Mouse (Mus musculus) C2C12 (cell line): Measurements from ENCODE around the gene Gdpd4. TPM values are rescaled to one million over a fixed set of nuclear protein-coding genes. Genes with fewer than 3 reads are reported as not detected.

Source experiments
- H3K27me3 ChIP-seq: one replicate; pipeline ENCODE4 v1.6.1; 2011; ENCODE audit not compliant: control insufficient read depth, insufficient read depth, insufficient read length
- H3K36me3 ChIP-seq: one replicate; pipeline ENCODE4 v1.6.1; 2011; ENCODE audit not compliant: control insufficient read depth, insufficient read depth
- H3K4me3 ChIP-seq: one replicate; pipeline ENCODE4 v1.5.1; 2011; ENCODE audit warnings: mild to moderate bottlenecking, control low read depth; ENCODE audit not compliant: poor library complexity, insufficient read depth, severe bottlenecking
- H3K79me2 ChIP-seq: one replicate; pipeline ENCODE4 v1.6.1; 2011; ENCODE audit not compliant: control insufficient read depth, insufficient read depth
- H3K79me3 ChIP-seq: one replicate; pipeline ENCODE4 v1.6.1; 2011; ENCODE audit warnings: low read depth, control low read depth
- H3ac ChIP-seq: one replicate; pipeline ENCODE3; 2011; ENCODE audit warnings: low read depth; ENCODE audit not compliant: control insufficient read depth, insufficient read length
- CEBPB ChIP-seq: IDR thresholded peaks from one replicate; pipeline ENCODE4 v1.6.1; 2011; ENCODE audit warnings: low read depth, mild to moderate bottlenecking, control low read depth, moderate library complexity
- CTCF ChIP-seq: IDR thresholded peaks from one replicate; pipeline ENCODE4 v1.5.1; 2011; ENCODE audit not compliant: control insufficient read depth, insufficient read depth, insufficient read length
- FOSL1 ChIP-seq: IDR thresholded peaks from one replicate; pipeline ENCODE4 v1.8.0; 2011; ENCODE audit warnings: mild to moderate bottlenecking, low read length; ENCODE audit not compliant: poor library complexity, insufficient read depth, severe bottlenecking
- MAX ChIP-seq: IDR thresholded peaks from one replicate; pipeline ENCODE4 v1.6.1; 2011; ENCODE audit warnings: mild to moderate bottlenecking, control low read depth
- MYOD1 ChIP-seq: IDR thresholded peaks from one replicate; pipeline ENCODE4 v1.6.1; 2011; ENCODE audit warnings: low read depth; ENCODE audit not compliant: control insufficient read depth, insufficient read length
- MYOG ChIP-seq: IDR thresholded peaks from one replicate; pipeline ENCODE4 v1.6.1; 2011; ENCODE audit not compliant: control insufficient read depth, insufficient read length; ENCODE audit errors: extremely low read depth
- USF1 ChIP-seq: IDR thresholded peaks from one replicate; pipeline ENCODE4 v1.6.1; 2011; ENCODE audit warnings: low read depth, mild to moderate bottlenecking, control low read depth, moderate library complexity
- polyA plus RNA-seq: library from polyadenylated mRNA; unstranded; fragments of >200 nt; fragmentation: generic; extraction: Trizol; gene quantifications from one replicate; pipeline ENCODE4 v1.2.1, GENCODE M21; 2012; ENCODE audit warnings: missing spikeins

Gdpd4 gene
- polyA plus RNA-seq, 1 experiment = not detected

DNA sequence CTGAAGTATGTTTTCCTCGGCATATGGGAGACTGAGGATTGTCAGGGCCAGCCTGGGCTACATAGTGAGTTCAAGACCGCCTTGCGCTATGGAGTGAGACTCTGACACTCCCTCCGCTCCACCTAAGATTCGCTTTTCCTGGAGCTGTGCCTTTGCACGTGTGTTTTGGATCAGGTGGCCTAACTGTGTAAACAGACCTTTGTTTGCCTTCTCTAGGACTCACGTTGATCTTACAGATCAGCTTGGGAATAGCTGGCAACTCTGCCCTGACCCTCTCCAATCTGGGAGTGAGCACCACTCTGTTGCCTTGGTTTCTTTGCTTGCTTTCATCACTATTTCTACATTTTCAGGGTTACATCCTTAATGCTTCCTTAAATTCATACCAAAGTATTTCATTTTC lies 82.9 kb downstream of the Gdpd4 start:
- H3K27me3 ChIP-seq = peaks cover 9% of the 10 kb centered on the region
- TF ChIP-seq MYOD1 (no peak), FOSL1 (no peak), USF1 (no peak), CTCF (no peak), MAX (no peak), MYOG (no peak), CEBPB (no peak)
- H3K4me3 ChIP-seq = no peak overlapping the region
- H3K36me3 ChIP-seq = no peaks in the 10 kb centered on the region
- no peak overlapping the region for H3ac ChIP-seq
- H3K79me3 ChIP-seq = no peaks in the 10 kb centered on the region
- no peaks in the 10 kb centered on the region for H3K79me2 ChIP-seq

DNA sequence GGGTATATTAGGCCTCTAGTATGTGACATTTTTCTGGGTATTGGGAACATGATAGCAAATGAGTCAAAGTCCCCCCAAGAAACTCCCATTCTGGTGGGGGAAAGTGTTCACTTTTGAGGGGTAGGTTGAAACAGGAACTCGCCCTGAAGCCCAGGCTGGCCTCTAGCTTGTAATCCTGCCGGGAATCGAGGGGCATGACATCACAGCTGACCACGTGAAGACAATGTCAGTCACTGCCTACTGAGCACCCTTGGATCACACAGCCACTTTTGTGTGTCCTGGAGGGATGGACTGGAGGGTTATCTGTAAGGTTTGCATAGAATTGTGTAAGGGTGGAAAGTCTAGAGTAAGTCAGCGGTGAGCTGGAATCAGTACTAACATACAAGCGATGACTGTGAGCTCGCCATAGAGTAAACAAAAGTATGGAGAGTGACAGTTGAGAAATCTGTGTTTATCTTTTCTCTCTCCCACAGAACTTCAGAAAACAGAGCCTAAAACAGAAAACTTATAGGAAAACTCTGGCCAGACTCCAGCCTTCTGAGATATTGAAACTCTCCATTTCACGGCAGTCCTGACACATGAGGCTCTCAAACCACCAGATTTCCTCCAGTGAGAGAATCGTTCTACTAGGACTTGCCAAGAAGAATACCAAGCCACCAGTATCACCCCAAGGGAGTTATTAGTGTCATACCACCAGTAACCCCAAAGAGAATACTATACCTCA lies 128.5 kb downstream of the Gdpd4 start:
- Histone ChIP-seq H3ac (no peak overlapping the region), H3K4me3 (no peak overlapping the region), H3K27me3 (peaks cover 7% of the 10 kb centered on the region), H3K79me2 (no peaks in the 10 kb centered on the region), H3K36me3 (no peaks in the 10 kb centered on the region), H3K79me3 (no peaks in the 10 kb centered on the region)
- TF ChIP-seq MYOG (no peak), CTCF (no peak)

- TF ChIP-seq CEBPB = no peak
- TF ChIP-seq MYOD1 = no peak
- Histone ChIP-seq H3K4me3 (no peak overlapping the region), H3ac (no peak overlapping the region), H3K36me3 (no peaks in the 10 kb centered on the region), H3K79me3 (no peaks in the 10 kb centered on the region), H3K79me2 (no peaks in the 10 kb centered on the region), H3K27me3 (peaks cover 20% of the 10 kb centered on the region)
Observed at GRCm38 (mm10) chr7:98051980-98052379, 132.2 kb downstream of the Gdpd4 start.

- H3K36me3 ChIP-seq = no peaks in the 10 kb centered on the region
- no peak overlapping the region for H3K4me3 ChIP-seq
- H3K79me3 ChIP-seq = no peaks in the 10 kb centered on the region
- TF ChIP-seq MYOG = no peak
- TF ChIP-seq FOSL1 = no peak
- no peak for TF ChIP-seq CTCF
- no peak for TF ChIP-seq MAX
- no peak for TF ChIP-seq USF1
- TF ChIP-seq CEBPB = no peak
- TF ChIP-seq MYOD1 = no peak
- H3ac ChIP-seq = no peak overlapping the region
- peaks cover 32% of the 10 kb centered on the region for H3K27me3 ChIP-seq
- no peaks in the 10 kb centered on the region for H3K79me2 ChIP-seq
Observed at GRCm38 (mm10) chr7:98054461-98054860, 134.7 kb downstream of the Gdpd4 start.

DNA sequence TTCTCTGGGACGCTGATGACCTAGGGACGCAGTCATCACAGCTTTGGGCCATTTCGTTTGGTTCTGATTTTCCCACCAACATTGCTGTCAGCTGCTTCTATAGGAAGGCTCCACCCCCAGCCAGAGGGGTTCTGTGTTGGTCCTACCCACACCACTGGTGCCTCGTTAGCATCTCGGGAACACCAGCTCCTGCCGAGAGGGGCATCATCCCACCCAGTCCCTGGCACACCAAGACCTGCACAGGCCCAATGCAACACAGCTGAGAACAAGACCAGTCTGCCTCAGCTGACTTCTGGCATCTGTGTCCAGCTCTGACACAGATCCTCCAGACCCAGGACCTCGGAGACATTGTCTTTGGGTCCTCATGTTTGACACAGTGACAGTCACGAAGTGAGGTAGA lies 135.2 kb downstream of the Gdpd4 start:
- Histone ChIP-seq H3ac (no peak overlapping the region), H3K27me3 (peaks cover 32% of the 10 kb centered on the region), H3K4me3 (no peak overlapping the region), H3K79me3 (no peaks in the 10 kb centered on the region), H3K36me3 (no peaks in the 10 kb centered on the region), H3K79me2 (no peaks in the 10 kb centered on the region)
- TF ChIP-seq CEBPB = no peak
- TF ChIP-seq CTCF = no peak
- TF ChIP-seq USF1 = no peak
- TF ChIP-seq MYOD1 = no peak
- no peak for TF ChIP-seq MAX
- TF ChIP-seq FOSL1 = no peak
- TF ChIP-seq MYOG = no peak

DNA sequence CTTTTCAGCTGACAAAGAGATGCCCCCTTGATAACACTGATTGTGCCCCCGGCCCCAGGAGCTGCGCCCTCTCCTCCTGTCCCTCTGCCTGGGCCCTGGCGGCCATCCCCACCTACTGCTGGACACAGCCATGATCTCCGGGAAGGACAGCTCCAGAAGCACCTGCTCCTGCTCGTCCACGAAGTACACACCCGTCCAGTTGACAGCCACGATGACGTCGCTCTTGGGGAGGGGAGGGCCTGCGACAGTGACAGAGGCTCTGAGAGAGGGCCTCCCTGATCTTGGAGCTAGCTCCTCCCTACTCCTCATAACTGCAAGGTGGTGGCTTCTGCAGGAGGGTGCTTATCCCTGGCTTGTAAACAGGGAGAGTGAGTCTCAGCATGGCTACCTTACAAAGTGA lies 146.5 kb downstream of the Gdpd4 start:
- TF ChIP-seq CEBPB (no peak), FOSL1 (no peak), MYOG (no peak), CTCF (no peak), MYOD1 (peak; percentile 76), MAX (no peak)

More for the DNA sequence above, 146.5 kb downstream of the Gdpd4 start:
- Histone ChIP-seq H3K27me3 (peaks cover 33% of the 10 kb centered on the region), H3K36me3 (no peaks in the 10 kb centered on the region), H3K79me3 (no peaks in the 10 kb centered on the region), H3K79me2 (no peaks in the 10 kb centered on the region), H3ac (no peak overlapping the region), H3K4me3 (no peak overlapping the region)
